Mouse (Mus musculus) embryonic facial prominence, embryonic 14.5 days (tissue): Measurements from ENCODE around the gene Cd81. TPM values are rescaled to one million over a fixed set of nuclear protein-coding genes. Genes with fewer than 3 reads are reported as not detected.

Source experiments
- ATAC-seq: fragments of 200-750 bp; cut with Nextera tagmentation; 2 replicates; pipeline ENCODE4 v1.8.0; 2017; ENCODE audit warnings: low read depth, moderate number of reproducible peaks, moderate TSS enrichment
- DNase-seq: peaks from one replicate; pipeline ENCODE4 v3.0.0-alpha.2; 2015; ENCODE audit warnings: low spot score
- H3K27ac ChIP-seq: fragments of 300-500 bp; sonication (generic); replicated peaks from 2 replicates; pipeline ENCODE4 v1.5.1; 2014; ENCODE audit warnings: low read depth, mild to moderate bottlenecking, low read length, moderate library complexity
- H3K27me3 ChIP-seq: fragments of 300-500 bp; sonication (generic); replicated peaks from 2 replicates; pipeline ENCODE4 v1.6.1; 2014; ENCODE audit warnings: low read length; ENCODE audit not compliant: control insufficient read depth, insufficient read depth
- H3K36me3 ChIP-seq: fragments of 300-500 bp; sonication (generic); 2 replicates; pipeline ENCODE4 v1.6.1; 2014; ENCODE audit warnings: low read length, mixed read lengths; ENCODE audit not compliant: control insufficient read depth, insufficient read depth
- H3K4me1 ChIP-seq: fragments of 300-500 bp; sonication (generic); 2 replicates; pipeline ENCODE4 v1.6.1; 2014; ENCODE audit warnings: antibody characterized with exemption, low read length; ENCODE audit not compliant: control insufficient read depth, insufficient read depth
- H3K4me2 ChIP-seq: fragments of 300-500 bp; sonication (generic); 2 replicates; pipeline ENCODE4 v1.6.1; 2014; ENCODE audit warnings: low read depth, mild to moderate bottlenecking, low read length, moderate library complexity, mixed read lengths
- H3K4me3 ChIP-seq: fragments of 300-500 bp; sonication (generic); 2 replicates; pipeline ENCODE4 v1.5.1; 2014; ENCODE audit warnings: low read depth, mild to moderate bottlenecking, low read length
- H3K9ac ChIP-seq: fragments of 300-500 bp; sonication (generic); 2 replicates; pipeline ENCODE4 v1.6.1; 2014; ENCODE audit warnings: low read depth, mild to moderate bottlenecking, low read length, moderate library complexity, mixed read lengths
- H3K9me3 ChIP-seq: fragments of 300-500 bp; sonication (generic); 2 replicates; pipeline ENCODE4 v1.6.1; 2016; ENCODE audit warnings: low read length; ENCODE audit not compliant: control insufficient read depth
- WGBS: fragments of 180-500 bp; shearing (Covaris S2); extraction: QIAGEN DNeasy Blood & Tissue Kit; methylation state at CpG from one replicate; pipeline ENCODE4 v1.1.7; 2014; 5-methylcytosine and 5-hydroxymethylcytosine counted together
- polyA plus RNA-seq: library from polyadenylated mRNA; unstranded; fragments of >200 nt; fragmentation: Nextera tagmentation; extraction: Ambion mirVana; gene quantifications from 2 replicates; pipeline ENCODE4 v1.2.1, GENCODE M21; 2014

Gene Cd81
- polyA plus RNA-seq, 1 experiment from 2014 or later, result 635 TPM

GRCm38 (mm10) chr7:143077351-143077750 lies 24.8 kb downstream of the Cd81 start:
- no peak overlapping the region for H3K9ac ChIP-seq
- peaks cover 16% of the 10 kb centered on the region; the same call in 1 of the 2 replicates for H3K36me3 ChIP-seq
- no peaks in the 10 kb centered on the region for H3K4me1 ChIP-seq
- ATAC-seq (no peak), DNase-seq (no peak)
- no peak overlapping the region for H3K27ac ChIP-seq
- no peaks in the 10 kb centered on the region for H3K9me3 ChIP-seq
- no peak overlapping the region for H3K4me2 ChIP-seq
- 79% methylated on average over 2 of the region's 2 CpGs for WGBS
- no peaks in the 10 kb centered on the region for H3K27me3 ChIP-seq
- no peak overlapping the region for H3K4me3 ChIP-seq

GRCm38 (mm10) chr7:143082024-143082423 lies 29.5 kb downstream of the Cd81 start:
- no peaks in the 10 kb centered on the region for H3K9me3 ChIP-seq
- H3K36me3 ChIP-seq, result peaks cover 20% of the 10 kb centered on the region; the same call in 1 of the 2 replicates
- WGBS, result 58% methylated on average over 5 of the region's 6 CpGs
- peaks cover 10% of the 10 kb centered on the region; the same call in 1 of the 2 replicates for H3K4me1 ChIP-seq
- H3K4me3 ChIP-seq, result no peak overlapping the region
- H3K4me2 ChIP-seq, result no peak overlapping the region
- no peak for DNase-seq
- no peak overlapping the region for H3K9ac ChIP-seq
- no peak for ATAC-seq
- H3K27ac ChIP-seq, result no peak overlapping the region
- no peaks in the 10 kb centered on the region for H3K27me3 ChIP-seq

- DNase-seq, result no peak
- Histone ChIP-seq H3K4me3 (no peak overlapping the region), H3K27me3 (no peaks in the 10 kb centered on the region), H3K9me3 (no peaks in the 10 kb centered on the region), H3K27ac (no peak overlapping the region), H3K4me2 (no peak overlapping the region), H3K9ac (no peak overlapping the region), H3K36me3 (peaks cover 20% of the 10 kb centered on the region; the same call in 1 of the 2 replicates), H3K4me1 (peaks cover 16% of the 10 kb centered on the region; the same call in 1 of the 2 replicates)
- WGBS, result 89% methylated on average over 2 of the region's 2 CpGs
- no peak for ATAC-seq
Measured at GRCm38 (mm10) chr7:143083708-143084107, 31.2 kb downstream of the Cd81 start.

GRCm38 (mm10) chr7:143086366-143086765 lies 33.8 kb downstream of the Cd81 start:
- Histone ChIP-seq H3K9me3 (no peaks in the 10 kb centered on the region), H3K27ac (peak overlapping the region; percentile 86), H3K9ac (peak overlapping the region; percentile 57), H3K36me3 (peaks cover 14% of the 10 kb centered on the region; the same call in 1 of the 2 replicates), H3K27me3 (no peaks in the 10 kb centered on the region), H3K4me1 (peaks cover 16% of the 10 kb centered on the region; the same call in 1 of the 2 replicates), H3K4me3 (peak overlapping the region; percentile 29), H3K4me2 (peak overlapping the region; percentile 52)
- ATAC-seq (0 out of 2 replicates have a peak, but pooled peaks have one; percentile 8), DNase-seq (peak; percentile 35)
- WGBS, result 50% methylated on average over 2 of the region's 2 CpGs

GRCm38 (mm10) chr7:143087070-143087579 lies 34.6 kb downstream of the Cd81 start:
- peak overlapping the region; percentile 29 for H3K4me3 ChIP-seq
- 0 out of 2 replicates have a peak, but pooled peaks cover 6% of the 10 kb centered on the region for H3K36me3 ChIP-seq
- peak overlapping the region; percentile 86 for H3K27ac ChIP-seq
- peak overlapping the region; percentile 52 for H3K4me2 ChIP-seq
- ATAC-seq, result peak; percentile 97
- H3K4me1 ChIP-seq, result peaks cover 16% of the 10 kb centered on the region; the same call in 1 of the 2 replicates
- 32% methylated on average over 4 of the region's 4 CpGs for WGBS
- no peaks in the 10 kb centered on the region for H3K27me3 ChIP-seq
- peak; percentile 97 for DNase-seq
- peak overlapping the region; percentile 57 for H3K9ac ChIP-seq
- no peaks in the 10 kb centered on the region for H3K9me3 ChIP-seq

- no peaks in the 10 kb centered on the region for H3K4me1 ChIP-seq
- WGBS, result 78% methylated on average over 3 of the region's 3 CpGs
- no peak for DNase-seq
- H3K9me3 ChIP-seq, result no peaks in the 10 kb centered on the region
- H3K36me3 ChIP-seq, result no peaks in the 10 kb centered on the region
- ATAC-seq, result no peak
- H3K9ac ChIP-seq, result no peak overlapping the region
- no peak overlapping the region for H3K4me2 ChIP-seq
- no peak overlapping the region for H3K4me3 ChIP-seq
- no peak overlapping the region for H3K27ac ChIP-seq
- no peaks in the 10 kb centered on the region for H3K27me3 ChIP-seq
Measured at GRCm38 (mm10) chr7:143093847-143094246, 41.3 kb downstream of the Cd81 start.

- Histone ChIP-seq H3K4me3 (no peak within 1 kb of the TSS), H3K4me1 (no peaks in the 10 kb centered on the region), H3K27ac (no peak within 1 kb of the TSS), H3K9ac (no peak within 1 kb of the TSS), H3K4me2 (no peak within 1 kb of the TSS), H3K36me3 (no peaks in the 10 kb centered on the region), H3K27me3 (no peaks in the 10 kb centered on the region), H3K9me3 (no peaks in the 10 kb centered on the region)
- 32% methylated on average over 10 of the region's 10 CpGs for WGBS
- ATAC-seq (peak; percentile 84; the same call in 1 of the 2 replicates), DNase-seq (peak; percentile 46)
Measured at GRCm38 (mm10) chr7:143094592-143095553, 42.3 kb downstream of the Cd81 start, which contains the start of gene Trpm5. Trpm5 (minus strand) TSS chr7:143094642.

- Histone ChIP-seq H3K27me3 (no peaks in the 10 kb centered on the region), H3K27ac (no peak overlapping the region), H3K9me3 (no peaks in the 10 kb centered on the region), H3K4me3 (no peak overlapping the region), H3K4me2 (no peak overlapping the region), H3K4me1 (peaks cover 2% of the 10 kb centered on the region; the same call in 1 of the 2 replicates), H3K36me3 (no peaks in the 10 kb centered on the region), H3K9ac (no peak overlapping the region)
- ATAC-seq, result no peak
- 46% methylated on average over 1 of the region's 1 CpGs for WGBS
- DNase-seq, result no peak
Measured at GRCm38 (mm10) chr7:143095554-143095907, 43.0 kb downstream of the Cd81 start.
